Mouse (Mus musculus): ENCODE data around the gene Eral1. TPM values are rescaled to one million over a fixed set of nuclear protein-coding genes. Genes with fewer than 3 reads are reported as not detected.
"Not testable (repeated sequence)": the region's sequence is repeated elsewhere in the genome, so short reads cannot be mapped to it uniquely, and the experiment has no call there.

Eral1 gene
- polyA plus RNA-seq, 1 experiment from 2014 or later, result 35.2 TPM

- Histone ChIP-seq H3K4me3 (ENCODE audit: low read length) (no peak overlapping the region), H3K4me1 (ENCODE audit: control insufficient read depth, insufficient read depth, low read depth, low read length) (no peaks in the 10 kb centered on the region), H3K27me3 (replicated peaks; ENCODE audit: control insufficient read depth, insufficient read depth, low read length) (no peaks in the 10 kb centered on the region), H3K9me3 (ENCODE audit: control insufficient read depth, low read length) (no peaks in the 10 kb centered on the region), H3K27ac (ENCODE audit: low read depth, low read length) (no peak overlapping the region), H3K36me3 (ENCODE audit: control insufficient read depth, insufficient read depth, low read length) (peaks cover 45% of the 10 kb centered on the region), H3K9ac (ENCODE audit: low read depth, low read length) (no peak overlapping the region), H3K4me2 (ENCODE audit: low read length) (no peak overlapping the region)
- no peak for ATAC-seq
- WGBS, result 85% methylated on average over 8 of the region's 8 CpGs
These were observed 23.2 kb downstream of the Eral1 start for GRCm38 (mm10) chr11:78056946-78057345.

GRCm38 (mm10) chr11:78053078-78053477 lies 27.1 kb downstream of the Eral1 start:
- no peak overlapping the region for H3K9ac ChIP-seq (ENCODE audit: low read depth, low read length)
- no peak overlapping the region for H3K4me2 ChIP-seq (ENCODE audit: low read length)
- no peaks in the 10 kb centered on the region for H3K4me1 ChIP-seq (ENCODE audit: control insufficient read depth, insufficient read depth, low read depth, low read length)
- peaks cover 38% of the 10 kb centered on the region for H3K36me3 ChIP-seq (ENCODE audit: control insufficient read depth, insufficient read depth, low read length)
- no peak for ATAC-seq
- 98% methylated on average over 8 of the region's 8 CpGs for WGBS
- H3K9me3 ChIP-seq (ENCODE audit: control insufficient read depth, low read length), result no peaks in the 10 kb centered on the region
- H3K27me3 ChIP-seq (replicated peaks; ENCODE audit: control insufficient read depth, insufficient read depth, low read length), result no peaks in the 10 kb centered on the region
- H3K27ac ChIP-seq (ENCODE audit: low read depth, low read length), result no peak overlapping the region
- H3K4me3 ChIP-seq (ENCODE audit: low read length), result no peak overlapping the region

- not testable (repeated sequence) for ATAC-seq; H3K27me3 ChIP-seq (replicated peaks; ENCODE audit: control insufficient read depth, insufficient read depth, low read length); H3K27ac ChIP-seq (ENCODE audit: low read depth, low read length); H3K9ac ChIP-seq (ENCODE audit: low read depth, low read length); H3K4me3 ChIP-seq (ENCODE audit: low read length); H3K9me3 ChIP-seq (ENCODE audit: control insufficient read depth, low read length); H3K36me3 ChIP-seq (ENCODE audit: control insufficient read depth, insufficient read depth, low read length); H3K4me1 ChIP-seq (ENCODE audit: control insufficient read depth, insufficient read depth, low read depth, low read length); H3K4me2 ChIP-seq (ENCODE audit: low read length)
- 100% methylated on average over 2 of the region's 4 CpGs for WGBS
These were observed 31.5 kb downstream of the Eral1 start for GRCm38 (mm10) chr11:78048637-78049036.

GRCm38 (mm10) chr11:78044758-78045251 lies 35.4 kb downstream of the Eral1 start:
- Histone ChIP-seq H3K4me2 (ENCODE audit: low read length) (no peak overlapping the region), H3K27ac (ENCODE audit: low read depth, low read length) (peak overlapping the region; percentile 12; the same call in 1 of the 2 replicates), H3K4me3 (ENCODE audit: low read length) (no peak overlapping the region), H3K9ac (ENCODE audit: low read depth, low read length) (no peak overlapping the region), H3K9me3 (ENCODE audit: control insufficient read depth, low read length) (no peaks in the 10 kb centered on the region), H3K27me3 (replicated peaks; ENCODE audit: control insufficient read depth, insufficient read depth, low read length) (no peaks in the 10 kb centered on the region), H3K4me1 (ENCODE audit: control insufficient read depth, insufficient read depth, low read depth, low read length) (no peaks in the 10 kb centered on the region; the same call in 1 of the 2 replicates), H3K36me3 (ENCODE audit: control insufficient read depth, insufficient read depth, low read length) (0 out of 2 replicates have a peak, but pooled peaks cover 2% of the 10 kb centered on the region)
- peak; percentile 73 for ATAC-seq
- 61% methylated on average over 5 of the region's 5 CpGs for WGBS

GRCm38 (mm10) chr11:78042290-78042870 lies 37.8 kb downstream of the Eral1 start:
- H3K4me2 ChIP-seq (ENCODE audit: low read length); H3K27ac ChIP-seq (ENCODE audit: low read depth, low read length); ATAC-seq; H3K27me3 ChIP-seq (replicated peaks; ENCODE audit: control insufficient read depth, insufficient read depth, low read length); H3K36me3 ChIP-seq (ENCODE audit: control insufficient read depth, insufficient read depth, low read length); H3K4me3 ChIP-seq (ENCODE audit: low read length); H3K9ac ChIP-seq (ENCODE audit: low read depth, low read length); H3K9me3 ChIP-seq (ENCODE audit: control insufficient read depth, low read length): not testable (repeated sequence)
- 94% methylated on average over 4 of the region's 4 CpGs for WGBS
- H3K4me1 ChIP-seq (ENCODE audit: control insufficient read depth, insufficient read depth, low read depth, low read length), result peaks cover 15% of the 10 kb centered on the region

GRCm38 (mm10) chr11:78040878-78041277 lies 39.3 kb downstream of the Eral1 start:
- ATAC-seq, result no peak
- 72% methylated on average over 2 of the region's 2 CpGs for WGBS
- Histone ChIP-seq H3K27me3 (replicated peaks; ENCODE audit: control insufficient read depth, insufficient read depth, low read length) (no peaks in the 10 kb centered on the region), H3K4me2 (ENCODE audit: low read length) (no peak overlapping the region), H3K4me1 (ENCODE audit: control insufficient read depth, insufficient read depth, low read depth, low read length) (peaks cover 17% of the 10 kb centered on the region), H3K36me3 (ENCODE audit: control insufficient read depth, insufficient read depth, low read length) (0 out of 2 replicates have a peak, but pooled peaks cover 2% of the 10 kb centered on the region), H3K9ac (ENCODE audit: low read depth, low read length) (no peak overlapping the region), H3K9me3 (ENCODE audit: control insufficient read depth, low read length) (no peaks in the 10 kb centered on the region), H3K4me3 (ENCODE audit: low read length) (no peak overlapping the region), H3K27ac (ENCODE audit: low read depth, low read length) (no peak overlapping the region)

GRCm38 (mm10) chr11:78037831-78038752 lies 42.1 kb downstream of the Eral1 start, which contains the start of gene Flot2:
Gene Flot2, plus strand, starts transcription at chr11:78037931.
- Histone ChIP-seq H3K9me3 (ENCODE audit: control insufficient read depth, low read length) (no peaks in the 10 kb centered on the region), H3K36me3 (ENCODE audit: control insufficient read depth, insufficient read depth, low read length) (peaks cover 9% of the 10 kb centered on the region; the same call in 1 of the 2 replicates), H3K27ac (ENCODE audit: low read depth, low read length) (peak within 1 kb of the TSS; percentile 94), H3K4me3 (ENCODE audit: low read length) (peak within 1 kb of the TSS; percentile 89), H3K27me3 (replicated peaks; ENCODE audit: control insufficient read depth, insufficient read depth, low read length) (no peaks in the 10 kb centered on the region), H3K4me2 (ENCODE audit: low read length) (peak within 1 kb of the TSS; percentile 81), H3K4me1 (ENCODE audit: control insufficient read depth, insufficient read depth, low read depth, low read length) (peaks cover 29% of the 10 kb centered on the region), H3K9ac (ENCODE audit: low read depth, low read length) (peak within 1 kb of the TSS; percentile 94)
- WGBS, result 1% methylated on average over 43 of the region's 55 CpGs
- ATAC-seq, result peak; percentile 85

- H3K27me3 ChIP-seq (replicated peaks; ENCODE audit: control insufficient read depth, insufficient read depth, low read length), result no peaks in the 10 kb centered on the region
- 79% methylated on average over 10 of the region's 10 CpGs for WGBS
- H3K4me3 ChIP-seq (ENCODE audit: low read length), result no peak overlapping the region
- no peaks in the 10 kb centered on the region for H3K9me3 ChIP-seq (ENCODE audit: control insufficient read depth, low read length)
- H3K36me3 ChIP-seq (ENCODE audit: control insufficient read depth, insufficient read depth, low read length), result peaks cover 7% of the 10 kb centered on the region; the same call in 1 of the 2 replicates
- peaks cover 33% of the 10 kb centered on the region for H3K4me1 ChIP-seq (ENCODE audit: control insufficient read depth, insufficient read depth, low read depth, low read length)
- ATAC-seq, result no peak
- H3K4me2 ChIP-seq (ENCODE audit: low read length), result no peak overlapping the region
- no peak overlapping the region for H3K27ac ChIP-seq (ENCODE audit: low read depth, low read length)
- no peak overlapping the region for H3K9ac ChIP-seq (ENCODE audit: low read depth, low read length)
These were observed 43.4 kb downstream of the Eral1 start for GRCm38 (mm10) chr11:78036791-78037190.

All from hindbrain, embryonic 16.5 days (tissue).